Mouse (Mus musculus): ENCODE results near the gene Bpifb1. TPM values are rescaled to one million over a fixed set of nuclear protein-coding genes. Genes with fewer than 3 reads are reported as not detected.
"Not testable (repeated sequence)": the region's sequence is repeated elsewhere in the genome, so short reads cannot be mapped to it uniquely, and the experiment has no call there.

The Bpifb1 gene
- polyA plus RNA-seq, 1 experiment, result not detected

DNA sequence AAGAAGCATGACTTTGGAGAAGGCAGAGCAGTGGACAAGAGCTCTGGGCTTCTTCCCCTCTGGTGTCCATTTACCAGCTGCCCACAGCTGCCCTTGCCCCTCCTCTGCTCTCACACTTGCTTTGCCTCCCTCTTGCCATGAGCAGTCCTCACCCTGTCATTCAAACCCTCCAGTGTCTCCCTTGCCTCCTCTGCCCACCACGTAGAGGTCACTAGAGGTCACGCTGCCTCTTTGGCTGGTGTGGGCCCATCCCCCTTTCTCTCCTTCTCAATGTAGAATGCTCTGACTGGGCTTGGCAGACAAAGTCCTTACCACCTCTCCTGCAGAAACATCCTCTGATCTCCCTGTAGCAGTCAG lies 33.3 kb downstream of the Bpifb1 start:
- Histone ChIP-seq H3K27me3 (ENCODE audit: control insufficient read depth, insufficient read depth, low read length) (no peaks in the 10 kb centered on the region), H3K4me3 (ENCODE audit: extremely low read depth, insufficient read depth, insufficient read length) (no peak overlapping the region), H3K27ac (ENCODE audit: insufficient read depth, low read length) (no peak overlapping the region), H3K36me3 (ENCODE audit: control insufficient read depth, insufficient read depth, low read length) (no peaks in the 10 kb centered on the region), H3K4me1 (ENCODE audit: control insufficient read depth, insufficient read depth, insufficient read length) (no peaks in the 10 kb centered on the region)
- no peak for DNase-seq (ENCODE audit: low read depth in 1 of 2, low spot score in 2 of 2)
- TF ChIP-seq CTCF (IDR thresholded peaks at IDR 0.05; ENCODE audit: extremely low read depth, insufficient read depth, insufficient read length, insufficient replicate concordance) (no peak), POLR2A (IDR thresholded peaks at IDR 0.05; ENCODE audit: low read depth, low read length) (no peak)
- WGBS, result 75% methylated on average over 2 of the region's 2 CpGs

DNA sequence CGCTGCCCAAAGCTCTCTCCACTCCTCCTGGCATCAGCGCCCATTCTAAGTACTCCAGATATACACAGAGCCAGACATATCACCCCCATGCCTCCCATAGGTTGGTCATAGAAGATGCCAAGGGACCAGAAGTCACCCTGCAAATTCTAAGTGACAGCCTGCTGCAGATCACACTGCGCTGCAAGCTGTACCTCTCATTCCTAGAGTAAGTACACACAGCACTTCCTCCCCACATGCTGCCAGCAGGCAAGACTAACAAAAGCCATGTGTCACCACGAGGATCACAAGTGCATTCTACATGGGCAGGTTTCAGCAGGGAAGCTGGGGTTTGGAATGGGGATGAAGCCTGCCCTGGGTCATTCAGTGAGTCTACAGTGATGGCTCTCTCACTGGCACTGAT lies 36.4 kb downstream of the Bpifb1 start:
- H3K36me3 ChIP-seq (ENCODE audit: control insufficient read depth, insufficient read depth, low read length), result no peaks in the 10 kb centered on the region
- H3K4me1 ChIP-seq (ENCODE audit: control insufficient read depth, insufficient read depth, insufficient read length), result no peaks in the 10 kb centered on the region
- H3K4me3 ChIP-seq (ENCODE audit: extremely low read depth, insufficient read depth, insufficient read length), result no peak overlapping the region
- H3K27me3 ChIP-seq (ENCODE audit: control insufficient read depth, insufficient read depth, low read length), result no peaks in the 10 kb centered on the region
- H3K27ac ChIP-seq (ENCODE audit: insufficient read depth, low read length), result no peak overlapping the region
- no peak for TF ChIP-seq CTCF (IDR thresholded peaks at IDR 0.05; ENCODE audit: extremely low read depth, insufficient read depth, insufficient read length, insufficient replicate concordance)
- TF ChIP-seq POLR2A (IDR thresholded peaks at IDR 0.05; ENCODE audit: low read depth, low read length), result no peak
- WGBS, result 71% methylated on average over 4 of the region's 4 CpGs
- DNase-seq (ENCODE audit: low read depth in 1 of 2, low spot score in 2 of 2), result no peak

DNA sequence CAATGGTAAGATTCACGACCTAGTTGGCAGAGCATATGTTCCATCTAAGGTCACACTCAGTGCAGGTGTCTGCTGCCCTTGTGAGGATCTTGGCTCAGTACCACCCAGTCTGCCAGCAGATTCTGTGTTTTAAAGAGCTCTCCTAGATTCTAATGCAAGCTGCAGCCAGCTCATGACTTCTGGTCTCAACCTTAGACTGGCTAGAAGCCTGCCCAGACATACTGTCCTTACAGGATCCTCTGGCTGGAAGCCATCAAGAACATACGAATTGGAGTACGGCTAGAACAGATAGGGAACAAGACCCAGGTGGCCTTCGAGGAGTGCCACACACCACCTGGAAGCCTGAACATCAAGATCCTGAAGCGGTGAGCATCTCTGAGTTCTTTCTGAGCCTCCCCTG lies 37.2 kb downstream of the Bpifb1 start:
- H3K27me3 ChIP-seq (ENCODE audit: control insufficient read depth, insufficient read depth, low read length), result no peaks in the 10 kb centered on the region
- WGBS, result 94% methylated on average over 5 of the region's 5 CpGs
- no peak for TF ChIP-seq CTCF (IDR thresholded peaks at IDR 0.05; ENCODE audit: extremely low read depth, insufficient read depth, insufficient read length, insufficient replicate concordance)
- no peak for TF ChIP-seq POLR2A (IDR thresholded peaks at IDR 0.05; ENCODE audit: low read depth, low read length)

GRCm38 (mm10) chr2:154233426-154233825 lies 42.8 kb downstream of the Bpifb1 start:
- H3K4me3 ChIP-seq (ENCODE audit: extremely low read depth, insufficient read depth, insufficient read length), result no peak overlapping the region
- no peak for TF ChIP-seq POLR2A (IDR thresholded peaks at IDR 0.05; ENCODE audit: low read depth, low read length)
- H3K27ac ChIP-seq (ENCODE audit: insufficient read depth, low read length), result no peak overlapping the region
- WGBS, result 94% methylated on average over 6 of the region's 6 CpGs
- no peak for DNase-seq (ENCODE audit: low read depth in 1 of 2, low spot score in 2 of 2)
- no peaks in the 10 kb centered on the region for H3K36me3 ChIP-seq (ENCODE audit: control insufficient read depth, insufficient read depth, low read length)
- H3K4me1 ChIP-seq (ENCODE audit: control insufficient read depth, insufficient read depth, insufficient read length), result no peaks in the 10 kb centered on the region
- no peaks in the 10 kb centered on the region for H3K27me3 ChIP-seq (ENCODE audit: control insufficient read depth, insufficient read depth, low read length)

More for the DNA sequence above, 37.2 kb downstream of the Bpifb1 start:
- no peak overlapping the region for H3K27ac ChIP-seq (ENCODE audit: insufficient read depth, low read length)
- DNase-seq (ENCODE audit: low read depth in 1 of 2, low spot score in 2 of 2), result no peak
- no peaks in the 10 kb centered on the region for H3K36me3 ChIP-seq (ENCODE audit: control insufficient read depth, insufficient read depth, low read length)
- H3K4me3 ChIP-seq (ENCODE audit: extremely low read depth, insufficient read depth, insufficient read length), result no peak overlapping the region
- H3K4me1 ChIP-seq (ENCODE audit: control insufficient read depth, insufficient read depth, insufficient read length), result no peaks in the 10 kb centered on the region

GRCm38 (mm10) chr2:154240771-154241170 lies 50.2 kb downstream of the Bpifb1 start:
- H3K4me3 ChIP-seq (ENCODE audit: extremely low read depth, insufficient read depth, insufficient read length), result no peak overlapping the region
- DNase-seq (ENCODE audit: low read depth in 1 of 2, low spot score in 2 of 2), result no peak
- no peak overlapping the region for H3K27ac ChIP-seq (ENCODE audit: insufficient read depth, low read length)
- WGBS, result 84% methylated on average over 6 of the region's 6 CpGs
- no peaks in the 10 kb centered on the region for H3K27me3 ChIP-seq (ENCODE audit: control insufficient read depth, insufficient read depth, low read length)
- TF ChIP-seq POLR2A (IDR thresholded peaks at IDR 0.05; ENCODE audit: low read depth, low read length) (no peak), CTCF (IDR thresholded peaks at IDR 0.05; ENCODE audit: extremely low read depth, insufficient read depth, insufficient read length, insufficient replicate concordance) (no peak)
- H3K4me1 ChIP-seq (ENCODE audit: control insufficient read depth, insufficient read depth, insufficient read length), result no peaks in the 10 kb centered on the region
- no peaks in the 10 kb centered on the region for H3K36me3 ChIP-seq (ENCODE audit: control insufficient read depth, insufficient read depth, low read length)

GRCm38 (mm10) chr2:154242726-154243125 lies 52.1 kb downstream of the Bpifb1 start:
- not testable (repeated sequence) for H3K36me3 ChIP-seq (ENCODE audit: control insufficient read depth, insufficient read depth, low read length); H3K4me3 ChIP-seq (ENCODE audit: extremely low read depth, insufficient read depth, insufficient read length); DNase-seq (ENCODE audit: low read depth in 1 of 2, low spot score in 2 of 2); H3K27ac ChIP-seq (ENCODE audit: insufficient read depth, low read length); H3K4me1 ChIP-seq (ENCODE audit: control insufficient read depth, insufficient read depth, insufficient read length); H3K27me3 ChIP-seq (ENCODE audit: control insufficient read depth, insufficient read depth, low read length)
- WGBS, result 94% methylated on average over 12 of the region's 12 CpGs

GRCm38 (mm10) chr2:154243356-154244036 lies 52.9 kb downstream of the Bpifb1 start:
- TF ChIP-seq CTCF (IDR thresholded peaks at IDR 0.05; ENCODE audit: extremely low read depth, insufficient read depth, insufficient read length, insufficient replicate concordance), result no peak
- TF ChIP-seq POLR2A (IDR thresholded peaks at IDR 0.05; ENCODE audit: low read depth, low read length), result no peak
- Histone ChIP-seq H3K27me3 (ENCODE audit: control insufficient read depth, insufficient read depth, low read length) (no peaks in the 10 kb centered on the region), H3K4me1 (ENCODE audit: control insufficient read depth, insufficient read depth, insufficient read length) (no peaks in the 10 kb centered on the region), H3K4me3 (ENCODE audit: extremely low read depth, insufficient read depth, insufficient read length) (no peak overlapping the region), H3K36me3 (ENCODE audit: control insufficient read depth, insufficient read depth, low read length) (no peaks in the 10 kb centered on the region), H3K27ac (ENCODE audit: insufficient read depth, low read length) (no peak overlapping the region)
- WGBS, result 91% methylated on average over 10 of the region's 10 CpGs
- DNase-seq (ENCODE audit: low read depth in 1 of 2, low spot score in 2 of 2), result no peak

Measured in spleen, adult 2 months (tissue).